Mouse (Mus musculus): ENCODE measurements around the gene Fgfr2.

Fgfr2 gene

DNA sequence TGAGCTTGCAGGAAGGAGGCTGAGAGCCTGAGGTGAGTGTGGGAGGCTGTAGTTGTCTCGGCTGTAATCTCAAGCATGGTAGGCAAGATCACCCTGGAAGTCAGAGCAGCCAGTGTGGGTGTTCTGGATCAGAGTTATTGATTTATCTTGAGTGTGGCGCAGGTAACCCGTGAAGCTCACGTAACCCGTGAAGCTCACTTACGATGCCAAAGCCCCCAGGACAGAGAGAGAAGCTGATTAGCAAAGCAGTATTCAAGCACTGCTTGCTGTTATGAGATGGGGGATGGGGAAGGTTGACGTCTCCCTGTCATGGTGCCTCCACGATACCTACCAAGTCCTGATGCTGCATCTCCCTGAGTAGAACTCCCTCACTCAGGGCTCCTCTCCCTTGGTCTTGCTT, 503.6 kb downstream of the Fgfr2 start:
- DNase-seq (ENCODE audit: low read depth), result no peak

GRCm38 (mm10) chr7:132617021-132617564, 506.1 kb downstream of the Fgfr2 start:
- DNase-seq (ENCODE audit: low read depth), result no peak

DNA sequence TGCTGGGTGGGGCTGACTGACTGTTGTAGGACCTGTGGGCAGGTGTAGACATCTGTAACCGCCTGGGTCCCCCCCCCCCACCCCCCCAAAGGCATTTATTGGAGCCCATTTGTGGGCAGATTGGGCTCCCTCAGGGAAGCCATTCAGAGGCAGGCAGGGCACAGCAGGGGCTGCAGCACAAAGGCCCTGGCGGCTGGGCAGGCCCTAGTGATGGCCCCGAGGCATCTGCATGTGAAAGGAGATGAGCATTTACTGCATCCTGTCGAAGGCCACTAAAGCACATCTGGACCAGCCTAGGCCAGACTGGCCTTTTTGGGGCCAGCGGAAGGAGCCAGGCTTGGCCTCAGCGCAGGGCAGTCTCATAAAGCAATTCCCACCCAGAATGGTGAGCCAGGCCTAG, 506.8 kb downstream of the Fgfr2 start:
- DNase-seq (ENCODE audit: low read depth), result no peak

- DNase-seq (ENCODE audit: low read depth), result no peak
These were observed 507.8 kb downstream of the Fgfr2 start for GRCm38 (mm10) chr7:132615346-132615745.

DNA sequence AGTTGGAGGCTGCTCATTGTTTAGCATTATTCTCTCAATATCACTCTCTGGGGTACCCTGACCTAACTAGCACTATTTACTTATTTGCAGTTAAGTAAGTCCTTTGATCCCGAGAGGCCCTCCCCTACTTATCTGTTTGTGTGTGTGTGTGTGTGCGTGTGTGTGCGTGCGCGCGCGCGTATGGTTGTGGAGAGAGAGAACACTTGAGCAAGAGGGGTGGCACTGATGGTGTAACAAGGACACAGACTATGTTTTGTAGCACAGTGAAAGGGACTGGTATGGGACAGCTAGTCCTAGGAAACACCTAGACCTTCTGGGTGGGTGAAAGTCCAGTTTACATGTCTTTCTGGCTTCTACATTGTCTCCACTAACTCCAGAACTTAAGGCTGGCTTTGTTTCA, 511.6 kb downstream of the Fgfr2 start:
- no peak for DNase-seq (ENCODE audit: low read depth)

DNA sequence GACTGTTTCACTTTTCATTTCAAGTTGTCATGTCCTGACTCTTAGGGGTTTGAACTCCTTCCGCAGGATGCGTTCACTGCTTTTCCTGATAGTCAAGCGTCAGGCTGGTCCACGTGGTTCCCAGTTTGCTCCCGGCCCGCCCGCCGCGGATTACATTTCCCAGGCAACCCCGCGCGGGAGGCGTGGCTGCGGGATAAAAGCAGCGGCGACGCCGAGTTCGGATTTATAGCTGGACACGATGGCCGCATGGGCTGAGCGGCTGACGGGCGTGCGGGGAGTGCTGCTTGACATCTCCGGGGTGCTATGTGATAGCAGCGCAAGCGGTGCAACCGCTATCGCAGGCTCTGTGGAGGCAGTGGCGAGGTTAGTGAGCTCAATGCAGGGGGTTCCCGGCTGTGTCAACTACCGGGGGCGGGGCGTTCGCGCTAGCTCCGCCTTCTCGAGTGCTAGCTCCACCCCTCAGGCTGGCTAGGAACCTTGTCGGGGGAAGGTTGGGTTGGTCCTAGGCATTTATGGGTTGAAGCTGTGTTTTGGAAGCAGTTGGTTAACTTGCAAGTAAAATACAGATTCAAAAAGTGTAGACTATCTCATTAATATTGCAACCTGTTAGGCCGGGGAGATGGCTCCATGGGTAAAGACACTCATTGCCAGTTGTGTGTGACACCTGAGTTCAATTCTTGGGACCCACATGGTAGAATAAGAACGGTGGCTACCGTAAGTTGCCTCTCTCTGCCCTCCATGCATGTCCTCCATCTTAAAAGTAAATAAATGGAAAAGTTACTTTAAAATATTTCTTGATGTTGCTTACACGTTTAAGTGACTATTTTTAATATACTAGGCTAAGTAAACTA, 512.5 kb downstream of the Fgfr2 start, which contains the start of gene Lhpp:
Lhpp (plus strand) TSS at position 171 of the 851 bp plus-strand sequence.
- peak; percentile 37 for DNase-seq (ENCODE audit: low read depth)

- no peak for DNase-seq (ENCODE audit: low read depth)
These were observed 514.7 kb downstream of the Fgfr2 start for GRCm38 (mm10) chr7:132608316-132609020.

DNA sequence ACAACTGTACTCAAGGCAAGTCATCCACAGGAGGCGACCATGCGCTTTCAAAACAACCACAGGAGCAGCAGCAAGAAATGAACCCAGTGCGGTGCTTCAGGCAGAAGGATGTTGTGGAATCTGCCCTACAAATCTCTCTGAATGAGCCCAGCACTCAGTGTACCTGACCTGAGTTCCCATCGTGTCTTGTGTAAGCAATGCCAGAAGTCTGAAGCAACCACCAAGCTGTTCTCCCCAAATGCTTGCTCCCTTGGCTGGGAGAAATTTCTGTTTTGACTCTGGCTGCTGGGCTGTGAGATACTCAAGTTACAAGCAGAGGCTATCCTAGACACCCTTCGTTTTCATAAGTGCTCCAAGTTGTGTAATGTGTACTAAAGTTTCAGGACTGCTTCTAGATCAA, 517.5 kb downstream of the Fgfr2 start:
- no peak for DNase-seq (ENCODE audit: low read depth)

DNA sequence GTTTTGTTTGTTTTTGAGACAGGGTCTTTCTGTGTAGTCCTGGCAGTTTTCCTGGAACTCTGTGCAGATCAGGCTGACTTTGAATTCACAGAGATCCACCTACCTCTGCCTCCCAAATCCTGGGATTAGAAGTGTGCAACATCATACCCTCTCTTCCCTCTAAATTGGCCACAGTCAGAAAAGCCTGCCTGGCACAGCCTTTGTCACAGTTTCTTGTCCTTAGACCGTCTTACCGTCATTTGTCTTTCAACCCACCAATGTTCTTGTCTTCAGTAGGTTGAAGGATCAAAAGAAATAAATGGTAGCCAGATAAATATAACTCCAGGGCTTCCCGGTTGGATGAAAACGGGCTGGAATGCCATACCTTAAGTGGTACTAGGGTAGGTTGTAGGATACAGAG, 518.4 kb downstream of the Fgfr2 start:
- no peak for DNase-seq (ENCODE audit: low read depth)

- DNase-seq (ENCODE audit: low read depth), result no peak
These were observed 522.2 kb downstream of the Fgfr2 start for GRCm38 (mm10) chr7:132600926-132601325.

- DNase-seq (ENCODE audit: low read depth), result no peak
These were observed 523.1 kb downstream of the Fgfr2 start for GRCm38 (mm10) chr7:132600026-132600425.

DNA sequence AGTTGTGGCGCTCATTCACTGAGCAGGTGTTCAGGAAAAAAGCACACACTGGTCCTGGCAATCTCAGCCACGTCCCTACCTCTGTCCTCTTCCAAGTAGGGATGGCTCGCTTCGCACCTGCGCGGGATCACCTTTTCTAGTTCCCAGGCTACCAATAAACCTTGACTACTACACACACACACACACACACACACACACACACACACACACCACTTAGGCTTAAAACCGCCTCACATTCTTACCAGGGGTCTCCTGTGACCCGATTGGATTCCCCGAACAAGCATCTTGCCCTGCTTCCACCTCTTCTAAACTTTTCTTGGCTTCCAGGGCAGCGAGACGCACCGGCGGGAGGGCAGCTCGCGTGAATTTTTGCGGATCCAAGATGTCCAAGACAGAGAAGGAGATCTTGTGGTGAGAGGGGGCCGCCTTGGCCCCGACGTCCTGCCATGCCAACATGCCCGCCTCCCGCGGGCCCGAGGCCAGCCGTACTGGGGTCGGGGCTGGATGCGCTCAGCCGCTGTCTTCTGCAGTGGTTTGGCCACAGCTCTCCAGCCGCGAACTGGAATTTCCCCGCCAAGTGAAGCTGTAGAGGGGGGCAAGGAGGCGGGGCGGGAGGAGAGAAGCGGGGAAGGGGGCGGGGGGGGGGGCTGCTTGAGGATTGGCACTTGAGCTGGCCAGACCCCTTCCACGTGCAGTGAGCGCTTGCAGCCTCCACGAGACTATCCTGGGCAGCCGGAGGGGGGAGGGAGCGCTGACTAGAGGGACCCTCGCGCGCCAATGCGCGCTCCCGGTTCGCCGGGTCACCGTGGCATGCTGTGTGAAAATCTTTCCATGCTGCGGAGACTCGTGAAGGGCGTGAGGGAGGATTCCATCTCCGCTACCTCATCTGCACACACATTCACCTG, 523.8 kb downstream of the Fgfr2 start, which contains the start of gene Nkx1-2:
Nkx1-2 (minus strand) TSS at position 567 of the 905 bp plus-strand sequence.
- DNase-seq (ENCODE audit: low read depth), result no peak

GRCm38 (mm10) chr7:132597251-132598041, 525.7 kb downstream of the Fgfr2 start:
- DNase-seq (ENCODE audit: low read depth), result no peak

- no peak for DNase-seq (ENCODE audit: low read depth)
These were observed 526.4 kb downstream of the Fgfr2 start for GRCm38 (mm10) chr7:132596557-132597250.

DNA sequence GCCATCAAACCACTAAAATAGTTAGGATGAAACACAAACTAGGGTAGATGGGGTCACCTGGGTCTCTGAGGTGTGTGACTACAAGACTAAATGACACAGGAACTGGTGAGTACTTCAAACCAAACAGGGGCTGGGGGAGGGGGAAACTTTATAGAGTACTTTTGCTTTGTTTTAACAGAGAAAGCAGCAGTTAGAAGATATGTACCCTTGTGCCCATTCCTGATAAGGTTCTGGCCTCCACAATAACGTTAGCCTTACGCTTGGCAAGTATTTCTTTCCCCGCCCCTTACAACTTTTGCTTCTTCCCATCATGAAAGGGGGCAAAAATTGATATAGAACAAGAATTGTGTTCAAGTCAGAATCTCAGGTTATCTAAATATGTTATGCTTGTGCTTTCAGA, 527.4 kb downstream of the Fgfr2 start:
- DNase-seq (ENCODE audit: low read depth), result no peak

- no peak for DNase-seq (ENCODE audit: low read depth)
These were observed 528.8 kb downstream of the Fgfr2 start for GRCm38 (mm10) chr7:132594325-132594724.

DNA sequence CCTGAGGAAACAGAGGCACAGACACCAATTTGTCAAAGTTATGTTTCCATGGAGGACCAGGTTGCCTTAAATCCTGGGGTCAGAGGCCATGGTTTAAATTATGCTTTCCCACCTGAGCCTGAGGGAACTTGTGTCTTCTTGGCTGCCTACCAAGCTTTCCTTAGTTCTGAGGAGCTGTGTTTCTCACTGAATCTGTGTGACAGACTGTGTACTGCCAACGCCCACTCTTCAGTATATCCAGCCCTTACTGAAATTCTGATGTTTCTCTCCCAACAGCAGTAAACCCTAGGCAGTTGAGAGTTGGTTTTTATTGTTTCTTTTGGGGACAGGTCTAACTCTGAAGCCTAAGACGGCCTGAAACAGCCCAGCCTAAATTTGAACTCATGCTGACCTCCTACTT, 529.4 kb downstream of the Fgfr2 start:
- no peak for DNase-seq (ENCODE audit: low read depth)

GRCm38 (mm10) chr7:132589610-132590009, 533.5 kb downstream of the Fgfr2 start:
- no peak for DNase-seq (ENCODE audit: low read depth)

DNA sequence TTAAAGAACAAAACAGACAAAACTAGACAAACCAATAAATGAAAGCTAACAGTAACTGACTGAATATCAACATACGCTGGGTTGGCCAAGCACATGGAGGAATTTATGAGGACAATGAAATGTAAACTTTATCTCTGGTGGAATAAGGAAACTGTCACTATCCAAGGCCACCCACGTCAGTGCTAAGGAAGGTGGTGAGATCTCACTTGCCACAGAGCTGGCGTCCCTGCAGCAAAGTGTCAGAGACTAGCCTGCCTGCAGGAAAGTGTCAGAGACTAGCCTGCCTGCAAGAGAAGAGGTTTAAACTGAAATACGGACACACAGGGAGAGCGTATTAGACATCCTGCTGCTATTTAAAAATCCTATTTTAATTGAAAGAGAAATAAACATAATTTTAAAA, 536.0 kb downstream of the Fgfr2 start:
- DNase-seq (ENCODE audit: low read depth), result no peak

GRCm38 (mm10) chr7:132585695-132586491, 537.3 kb downstream of the Fgfr2 start:
- DNase-seq (ENCODE audit: low read depth), result no peak

All from fibroblast of lung, adult 2 months (primary cell).